Mouse (Mus musculus): ENCODE data around the gene AL607142.1. TPM values are rescaled to one million over a fixed set of nuclear protein-coding genes. Genes with fewer than 3 reads are reported as not detected.

The AL607142.1 gene
- total RNA-seq, 2 experiments from 2014 or later: not detected

- H3K4me3 ChIP-seq: no peak overlapping the region
- no peak for DNase-seq (ENCODE audit: low spot score in 2 of 2)
- no peak for TF ChIP-seq CTCF (conservative IDR thresholded peaks at IDR 0.05)
- H3K27ac ChIP-seq: 0 out of 2 replicates have a peak overlapping the region, but pooled peaks have one; percentile 44
Measured at GRCm38 (mm10) chr4:120128033-120128432, 63.2 kb downstream of the AL607142.1 start.

GRCm38 (mm10) chr4:120129233-120129885, 64.6 kb downstream of the AL607142.1 start:
- TF ChIP-seq CTCF (conservative IDR thresholded peaks at IDR 0.05): peak; percentile 86
- peak; percentile 64 to 67 for DNase-seq (ENCODE audit: low spot score in 2 of 2)
- Histone ChIP-seq H3K27ac (no peak overlapping the region), H3K4me3 (no peak overlapping the region)

GRCm38 (mm10) chr4:120130926-120131325, 66.1 kb downstream of the AL607142.1 start:
- DNase-seq (ENCODE audit: low spot score in 2 of 2): no peak
- Histone ChIP-seq H3K4me3 (no peak overlapping the region), H3K27ac (no peak overlapping the region)
- TF ChIP-seq CTCF (conservative IDR thresholded peaks at IDR 0.05): no peak

- H3K4me3 ChIP-seq: no peak overlapping the region
- DNase-seq (ENCODE audit: low spot score in 2 of 2): no peak
- TF ChIP-seq CTCF (conservative IDR thresholded peaks at IDR 0.05): no peak
Measured at GRCm38 (mm10) chr4:120131441-120132220, 66.8 kb downstream of the AL607142.1 start.

GRCm38 (mm10) chr4:120134223-120134622, 69.4 kb downstream of the AL607142.1 start:
- TF ChIP-seq CTCF (conservative IDR thresholded peaks at IDR 0.05): no peak
- no peak overlapping the region for H3K27ac ChIP-seq
- no peak overlapping the region for H3K4me3 ChIP-seq
- DNase-seq (ENCODE audit: low spot score in 2 of 2): no peak

More at GRCm38 (mm10) chr4:120131441-120132220, 66.8 kb downstream of the AL607142.1 start:
- no peak overlapping the region for H3K27ac ChIP-seq

GRCm38 (mm10) chr4:120141810-120142209, 77.0 kb downstream of the AL607142.1 start:
- Histone ChIP-seq H3K27ac (no peak overlapping the region), H3K4me3 (no peak overlapping the region)
- no peak for TF ChIP-seq CTCF (conservative IDR thresholded peaks at IDR 0.05)
- no peak for DNase-seq (ENCODE audit: low spot score in 2 of 2)

- H3K27ac ChIP-seq: no peak overlapping the region
- TF ChIP-seq CTCF (conservative IDR thresholded peaks at IDR 0.05): peak; percentile 18; the same call in 1 of the 2 replicates
- H3K4me3 ChIP-seq: no peak overlapping the region
- no peak for DNase-seq (ENCODE audit: low spot score in 2 of 2)
Measured at GRCm38 (mm10) chr4:120142905-120143304, 78.1 kb downstream of the AL607142.1 start.

Other genes starting within 250 kb of the AL607142.1 start
- not detected for gene Edn2, start 96.2 kb downstream of the AL607142.1 start, total RNA-seq (2021)
- gene Foxo6, start 222.4 kb downstream of the AL607142.1 start, total RNA-seq (2021): 10 to 100 TPM; 32.8 to 32.9 TPM

All from layer of hippocampus, adult 2 months (tissue).